Mouse (Mus musculus): ENCODE data around the gene Slc17a1. TPM values are rescaled to one million over a fixed set of nuclear protein-coding genes. Genes with fewer than 3 reads are reported as not detected.

The Slc17a1 gene
- total RNA-seq, 2 experiments from 2014 or later = not detected

- ATAC-seq (replicated peaks; ENCODE audit: low FRiP score, poor library complexity, severe bottlenecking) = no peak
These were observed 72.7 kb downstream of the Slc17a1 start for GRCm38 (mm10) chr13:23940291-23940690.

DNA sequence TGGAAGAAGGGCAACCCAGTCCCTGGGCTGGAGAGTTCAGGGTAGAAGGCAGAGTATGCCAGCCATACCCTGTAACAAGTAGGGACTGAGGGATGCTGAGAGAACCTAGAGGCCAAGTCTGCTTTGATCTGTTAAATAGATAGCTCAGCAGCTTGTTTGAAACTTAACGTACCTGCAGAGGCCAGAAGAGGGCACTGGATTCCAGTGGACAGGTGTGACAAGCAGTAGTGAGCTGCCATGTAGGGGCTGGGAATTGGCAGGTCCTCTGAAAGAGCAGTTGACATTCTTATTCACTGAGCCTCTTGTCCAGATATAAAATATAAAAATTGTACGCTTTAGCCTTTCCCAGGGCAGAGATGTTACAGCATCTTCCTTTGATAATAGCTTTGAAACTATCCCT lies 75.3 kb downstream of the Slc17a1 start:
- no peak for ATAC-seq (replicated peaks; ENCODE audit: low FRiP score, poor library complexity, severe bottlenecking)

Other genes with a start within 250 kb of the Slc17a1 start
- gene Hist1h2be, start 246.6 kb upstream of the Slc17a1 start, total RNA-seq (2015; ENCODE audit: low replicate concordance) = 39.8 and 50.1 TPM in 2 replicates
- 202 and 281 TPM in 2 replicates for gene Hist1h2be, start 246.6 kb upstream of the Slc17a1 start, total RNA-seq (2017; ENCODE audit: low replicate concordance)
- 1,339 and 1,610 TPM in 2 replicates for gene Hist1h1e, start 245.2 kb upstream of the Slc17a1 start, total RNA-seq (2015; ENCODE audit: low replicate concordance)
- 1,649 and 1,886 TPM in 2 replicates for gene Hist1h1e, start 245.2 kb upstream of the Slc17a1 start, total RNA-seq (2017; ENCODE audit: low replicate concordance)
- gene Hist1h2ac, start 183.8 kb upstream of the Slc17a1 start, total RNA-seq (2015; ENCODE audit: low replicate concordance) = 7.5 and 8.3 TPM in 2 replicates
- gene Hist1h2ac, start 183.8 kb upstream of the Slc17a1 start, total RNA-seq (2017; ENCODE audit: low replicate concordance) = 152 and 187 TPM in 2 replicates
- gene Hist1h2bc, start 183.6 kb upstream of the Slc17a1 start, total RNA-seq (2015; ENCODE audit: low replicate concordance) = 84.3 and 136 TPM in 2 replicates
- gene Hist1h2bc, start 183.6 kb upstream of the Slc17a1 start, total RNA-seq (2017; ENCODE audit: low replicate concordance) = 401 and 556 TPM in 2 replicates
- 2.2 TPM in 1 of 2 replicates, not detected in the other for gene Hist1h1t, start 171.9 kb upstream of the Slc17a1 start, total RNA-seq (2015; ENCODE audit: low replicate concordance)
- 3.5 and 8.2 TPM in 2 replicates for gene Hist1h1t, start 171.9 kb upstream of the Slc17a1 start, total RNA-seq (2017; ENCODE audit: low replicate concordance)
- 225 and 268 TPM in 2 replicates for gene Hist1h4c, start 169.3 kb upstream of the Slc17a1 start, total RNA-seq (2015; ENCODE audit: low replicate concordance)
- gene Hist1h4c, start 169.3 kb upstream of the Slc17a1 start, total RNA-seq (2017; ENCODE audit: low replicate concordance) = 667 and 1,084 TPM in 2 replicates
- gene Hfe, start 156.9 kb upstream of the Slc17a1 start, total RNA-seq (2015; ENCODE audit: low replicate concordance) = 7.5 and 14.1 TPM in 2 replicates
- gene Hfe, start 156.9 kb upstream of the Slc17a1 start, total RNA-seq (2017; ENCODE audit: low replicate concordance) = 0.77 and 2.2 TPM in 2 replicates
- gene Hist1h1c, start 128.9 kb upstream of the Slc17a1 start, total RNA-seq (2015; ENCODE audit: low replicate concordance) = 527 and 533 TPM in 2 replicates
- gene Hist1h1c, start 128.9 kb upstream of the Slc17a1 start, total RNA-seq (2017; ENCODE audit: low replicate concordance) = 3,859 and 4,708 TPM in 2 replicates
- 412 and 474 TPM in 2 replicates for gene Hist1h3c, start 122.1 kb upstream of the Slc17a1 start, total RNA-seq (2015; ENCODE audit: low replicate concordance)
- gene Hist1h3c, start 122.1 kb upstream of the Slc17a1 start, total RNA-seq (2017; ENCODE audit: low replicate concordance) = 1,335 and 2,217 TPM in 2 replicates
- 856 and 1,017 TPM in 2 replicates for gene Hist1h2bb, start 121.0 kb upstream of the Slc17a1 start, total RNA-seq (2015; ENCODE audit: low replicate concordance)
- gene Hist1h2bb, start 121.0 kb upstream of the Slc17a1 start, total RNA-seq (2017; ENCODE audit: low replicate concordance) = 7,682 and 13,399 TPM in 2 replicates
- 222 and 372 TPM in 2 replicates for gene Hist1h2ab, start 116.6 kb upstream of the Slc17a1 start, total RNA-seq (2015; ENCODE audit: low replicate concordance)
- gene Hist1h2ab, start 116.6 kb upstream of the Slc17a1 start, total RNA-seq (2017; ENCODE audit: low replicate concordance) = 5,516 and 10,292 TPM in 2 replicates
- 1,233 and 1,450 TPM in 2 replicates for gene Hist1h3b, start 115.5 kb upstream of the Slc17a1 start, total RNA-seq (2015; ENCODE audit: low replicate concordance)
- gene Hist1h3b, start 115.5 kb upstream of the Slc17a1 start, total RNA-seq (2017; ENCODE audit: low replicate concordance) = 1,686 and 1,833 TPM in 2 replicates
- 331 and 380 TPM in 2 replicates for gene Hist1h4b, start 110.7 kb upstream of the Slc17a1 start, total RNA-seq (2015; ENCODE audit: low replicate concordance)
- gene Hist1h4b, start 110.7 kb upstream of the Slc17a1 start, total RNA-seq (2017; ENCODE audit: low replicate concordance) = 1,134 and 2,811 TPM in 2 replicates
- 142 and 188 TPM in 2 replicates for gene Hist1h4a, start 106.5 kb upstream of the Slc17a1 start, total RNA-seq (2015; ENCODE audit: low replicate concordance)
- 706 and 1,369 TPM in 2 replicates for gene Hist1h4a, start 106.5 kb upstream of the Slc17a1 start, total RNA-seq (2017; ENCODE audit: low replicate concordance)
- 238 and 271 TPM in 2 replicates for gene Hist1h3a, start 105.4 kb upstream of the Slc17a1 start, total RNA-seq (2015; ENCODE audit: low replicate concordance)
- 723 and 806 TPM in 2 replicates for gene Hist1h3a, start 105.4 kb upstream of the Slc17a1 start, total RNA-seq (2017; ENCODE audit: low replicate concordance)
- 666 and 715 TPM in 2 replicates for gene Hist1h1a, start 104.1 kb upstream of the Slc17a1 start, total RNA-seq (2015; ENCODE audit: low replicate concordance)
- gene Hist1h1a, start 104.1 kb upstream of the Slc17a1 start, total RNA-seq (2017; ENCODE audit: low replicate concordance) = 4,010 and 6,111 TPM in 2 replicates
- not detected in 2 replicates for gene Trim38, start 97.8 kb upstream of the Slc17a1 start, total RNA-seq (2015; ENCODE audit: low replicate concordance)
- 0.39 TPM in 1 of 2 replicates, not detected in the other for gene Trim38, start 97.8 kb upstream of the Slc17a1 start, total RNA-seq (2017; ENCODE audit: low replicate concordance)
- not detected in 2 replicates for gene Slc17a2, start 60.8 kb upstream of the Slc17a1 start, total RNA-seq (2015; ENCODE audit: low replicate concordance)
- gene Slc17a2, start 60.8 kb upstream of the Slc17a1 start, total RNA-seq (2017; ENCODE audit: low replicate concordance) = not detected in 2 replicates
- gene Slc17a3, start 28.3 kb upstream of the Slc17a1 start, total RNA-seq (2015; ENCODE audit: low replicate concordance) = not detected in 2 replicates
- gene Slc17a3, start 28.3 kb upstream of the Slc17a1 start, total RNA-seq (2017; ENCODE audit: low replicate concordance) = not detected in 2 replicates
- 0.42 TPM in 1 of 2 replicates, not detected in the other for gene Slc17a4, start 47.3 kb downstream of the Slc17a1 start, total RNA-seq (2015; ENCODE audit: low replicate concordance)
- gene Slc17a4, start 47.3 kb downstream of the Slc17a1 start, total RNA-seq (2017; ENCODE audit: low replicate concordance) = 2.4 TPM in 1 of 2 replicates, not detected in the other
- not detected in 2 replicates for gene Hist1h2ba, start 66.4 kb downstream of the Slc17a1 start, total RNA-seq (2015; ENCODE audit: low replicate concordance)
- not detected in 2 replicates for gene Hist1h2ba, start 66.4 kb downstream of the Slc17a1 start, total RNA-seq (2017; ENCODE audit: low replicate concordance)
- gene Hist1h2aa, start 66.7 kb downstream of the Slc17a1 start, total RNA-seq (2015; ENCODE audit: low replicate concordance) = not detected in 2 replicates
- not detected in 2 replicates for gene Hist1h2aa, start 66.7 kb downstream of the Slc17a1 start, total RNA-seq (2017; ENCODE audit: low replicate concordance)
- not detected in 2 replicates for gene Scgn, start 123.5 kb downstream of the Slc17a1 start, total RNA-seq (2015; ENCODE audit: low replicate concordance)
- gene Scgn, start 123.5 kb downstream of the Slc17a1 start, total RNA-seq (2017; ENCODE audit: low replicate concordance) = not detected in 2 replicates